Mouse (Mus musculus): ENCODE data around the gene Gm11733. TPM values are rescaled to one million over a fixed set of nuclear protein-coding genes. Genes with fewer than 3 reads are reported as not detected.

Gm11733 gene
- polyA plus RNA-seq, 1 experiment = not detected

DNA sequence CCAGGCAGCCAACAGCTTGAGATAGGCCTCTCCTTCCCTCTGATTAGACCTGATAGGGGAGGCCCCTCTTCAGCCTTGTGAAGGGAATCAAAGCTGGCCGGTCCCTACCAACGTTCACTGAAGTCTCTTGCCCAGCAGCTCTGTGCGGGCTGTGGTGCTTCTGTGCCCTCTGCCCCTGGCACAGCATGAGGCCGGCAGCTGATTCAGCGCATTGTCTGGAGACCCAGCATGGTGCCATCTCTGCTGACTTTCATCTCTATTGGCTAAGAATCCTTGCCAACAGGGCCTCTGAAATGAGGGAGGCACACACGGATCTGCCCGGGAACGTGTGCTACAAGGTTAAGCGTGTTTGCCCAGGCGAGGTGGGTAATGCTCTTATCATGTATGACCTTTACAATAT, 48.2 kb downstream of the Gm11733 start:
- H3K9me3 ChIP-seq = no peaks in the 10 kb centered on the region
- peaks cover 50% of the 10 kb centered on the region for H3K27me3 ChIP-seq (replicated peaks)
- TF ChIP-seq GATA1 (IDR thresholded peaks at IDR 0.05; ENCODE audit: borderline replicate concordance, low read length) = no peak
- no peak for TF ChIP-seq FLI1 (IDR thresholded peaks at IDR 0.05; ENCODE audit: low read length)
- H3K36me3 ChIP-seq (replicated peaks; ENCODE audit: low read length) = no peaks in the 10 kb centered on the region
- no peak overlapping the region for H3K4me3 ChIP-seq (replicated peaks)
- H3K4me1 ChIP-seq = no peaks in the 10 kb centered on the region

DNA sequence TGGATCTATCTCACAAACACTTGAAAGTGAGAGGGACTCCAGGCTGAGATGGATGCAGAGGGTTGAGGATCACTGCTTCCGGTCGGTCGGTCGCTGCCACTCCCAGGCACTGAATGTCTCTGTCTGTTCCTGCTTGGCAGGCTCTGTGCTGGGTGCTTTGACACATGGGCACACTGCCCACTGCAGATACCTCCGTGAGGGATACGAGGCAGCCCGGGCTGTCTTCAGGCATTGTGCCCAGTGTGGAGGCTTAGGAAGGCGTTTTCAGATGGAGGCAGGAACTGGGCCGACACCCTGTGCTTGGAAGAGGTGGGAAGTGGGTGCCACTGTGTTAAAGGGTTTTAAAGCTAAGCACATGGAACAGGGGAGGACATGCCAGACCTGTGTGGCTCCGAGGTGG, 50.7 kb downstream of the Gm11733 start:
- Histone ChIP-seq H3K4me3 (replicated peaks) (no peak overlapping the region), H3K4me1 (no peaks in the 10 kb centered on the region), H3K27me3 (replicated peaks) (peaks cover 54% of the 10 kb centered on the region), H3K36me3 (replicated peaks; ENCODE audit: low read length) (no peaks in the 10 kb centered on the region), H3K9me3 (no peaks in the 10 kb centered on the region)
- TF ChIP-seq GATA1 (IDR thresholded peaks at IDR 0.05; ENCODE audit: borderline replicate concordance, low read length) (no peak), FLI1 (IDR thresholded peaks at IDR 0.05; ENCODE audit: low read length) (no peak)

- no peak for TF ChIP-seq GATA1 (IDR thresholded peaks at IDR 0.05; ENCODE audit: borderline replicate concordance, low read length)
- no peak for TF ChIP-seq FLI1 (IDR thresholded peaks at IDR 0.05; ENCODE audit: low read length)
- H3K36me3 ChIP-seq (replicated peaks; ENCODE audit: low read length) = no peaks in the 10 kb centered on the region
- peaks cover 58% of the 10 kb centered on the region for H3K27me3 ChIP-seq (replicated peaks)
- no peaks in the 10 kb centered on the region for H3K9me3 ChIP-seq
- H3K4me1 ChIP-seq = no peaks in the 10 kb centered on the region
- H3K4me3 ChIP-seq (replicated peaks) = no peak overlapping the region
These were observed 51.5 kb downstream of the Gm11733 start for GRCm38 (mm10) chr11:117535491-117536304.

GRCm38 (mm10) chr11:117536586-117536985, 52.4 kb downstream of the Gm11733 start:
- no peak for TF ChIP-seq FLI1 (IDR thresholded peaks at IDR 0.05; ENCODE audit: low read length)
- no peak for TF ChIP-seq GATA1 (IDR thresholded peaks at IDR 0.05; ENCODE audit: borderline replicate concordance, low read length)
- no peaks in the 10 kb centered on the region for H3K4me1 ChIP-seq
- H3K27me3 ChIP-seq (replicated peaks) = peaks cover 66% of the 10 kb centered on the region
- no peaks in the 10 kb centered on the region for H3K9me3 ChIP-seq
- H3K4me3 ChIP-seq (replicated peaks) = no peak overlapping the region
- no peaks in the 10 kb centered on the region for H3K36me3 ChIP-seq (replicated peaks; ENCODE audit: low read length)

Other genes starting within 250 kb of the Gm11733 start
- gene Tnrc6c, start 169.9 kb downstream of the Gm11733 start, polyA plus RNA-seq (2012; ENCODE audit: insufficient read depth, low replicate concordance) = 5.7 and 9.3 TPM in 2 replicates

Measured in megakaryocyte, embryonic 14.5 days (primary cell).